Mouse (Mus musculus) stomach, embryonic 14.5 days (tissue): Measurements from ENCODE around the gene Pdzrn4. TPM values are rescaled to one million over a fixed set of nuclear protein-coding genes. Genes with fewer than 3 reads are reported as not detected.

Source experiments
- ATAC-seq: fragments of 200-750 bp; cut with Nextera tagmentation; 2 replicates; pipeline ENCODE4 v1.8.0; 2017; ENCODE audit warnings: low read depth, moderate TSS enrichment; ENCODE audit not compliant: insufficient number of reproducible peaks, insufficient read depth, low FRiP score
- H3K27ac ChIP-seq: fragments of 300-500 bp; sonication (generic); 2 replicates; pipeline ENCODE4 v1.5.1; 2014; ENCODE audit warnings: mild to moderate bottlenecking, low read length, moderate library complexity, mixed read lengths
- H3K27me3 ChIP-seq: fragments of 300-500 bp; sonication (generic); 2 replicates; pipeline ENCODE4 v1.6.1; 2014; ENCODE audit warnings: low read length, control low read depth, mixed read lengths; ENCODE audit not compliant: control insufficient read depth, insufficient read depth
- H3K36me3 ChIP-seq: fragments of 300-500 bp; sonication (generic); 2 replicates; pipeline ENCODE4 v1.6.1; 2014; ENCODE audit warnings: mild to moderate bottlenecking, control low read depth, low read length, moderate library complexity, mixed read lengths; ENCODE audit not compliant: control insufficient read depth, insufficient read depth
- H3K4me1 ChIP-seq: fragments of 300-500 bp; sonication (generic); 2 replicates; pipeline ENCODE4 v1.6.1; 2014; ENCODE audit warnings: low read length, control low read depth, mixed read lengths; ENCODE audit not compliant: control insufficient read depth, insufficient read depth
- H3K4me2 ChIP-seq: fragments of 300-500 bp; sonication (generic); replicated peaks from 2 replicates; pipeline ENCODE4 v1.6.1; 2014; ENCODE audit warnings: low read depth, low read length, control low read depth
- H3K4me3 ChIP-seq: fragments of 300-500 bp; sonication (generic); 2 replicates; pipeline ENCODE4 v1.5.1; 2014; ENCODE audit warnings: low read depth, low read length, control low read depth
- H3K9ac ChIP-seq: fragments of 300-500 bp; sonication (generic); replicated peaks from 2 replicates; pipeline ENCODE4 v1.6.1; 2014; ENCODE audit warnings: low read depth, mild to moderate bottlenecking, control low read depth, low read length, moderate library complexity, mixed read lengths
- H3K9me3 ChIP-seq: fragments of 300-500 bp; sonication (generic); 2 replicates; pipeline ENCODE4 v1.6.1; 2016; ENCODE audit warnings: low read depth, low read length, control low read depth; ENCODE audit not compliant: control insufficient read depth
- WGBS: fragments of 180-500 bp; shearing (Covaris S2); extraction: QIAGEN DNeasy Blood & Tissue Kit; methylation state at CpG from one replicate; pipeline ENCODE4 v1.1.7; 2014; 5-methylcytosine and 5-hydroxymethylcytosine counted together
- polyA plus RNA-seq: library from polyadenylated mRNA; unstranded; fragments of >200 nt; fragmentation: Nextera tagmentation; extraction: Ambion mirVana; gene quantifications from 2 replicates; pipeline ENCODE4 v1.2.1, GENCODE M21; 2014

The Pdzrn4 gene
- polyA plus RNA-seq, 1 experiment from 2014 or later, result 4.1 TPM

DNA sequence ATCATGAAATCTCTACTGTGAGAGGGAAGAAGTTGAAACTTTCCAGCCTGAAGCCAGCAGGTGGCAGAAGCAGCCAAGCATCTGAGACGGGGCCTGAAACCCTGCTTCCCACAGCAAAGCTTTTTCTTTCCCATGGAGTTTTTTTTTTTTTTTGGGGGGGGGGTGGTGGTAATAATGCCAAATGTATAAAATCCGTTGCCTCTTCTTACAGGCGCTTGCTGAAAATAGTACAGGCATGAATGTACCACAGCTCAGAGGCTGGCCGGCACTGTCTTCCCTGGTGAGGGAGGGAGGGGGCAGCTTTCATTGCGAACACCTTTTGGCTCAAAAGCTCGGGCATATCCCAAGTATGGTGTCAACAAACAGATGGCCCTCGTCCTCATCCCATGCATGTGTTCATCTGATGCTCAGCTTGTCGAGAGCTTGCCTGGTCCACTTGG lies 51.0 kb downstream of the Pdzrn4 start:
- Histone ChIP-seq H3K9ac (no peak overlapping the region), H3K4me2 (no peak overlapping the region), H3K9me3 (no peaks in the 10 kb centered on the region), H3K36me3 (no peaks in the 10 kb centered on the region), H3K27me3 (no peaks in the 10 kb centered on the region), H3K4me3 (no peak overlapping the region), H3K4me1 (no peaks in the 10 kb centered on the region), H3K27ac (no peak overlapping the region)
- ATAC-seq, result no peak
- WGBS, result 37% methylated on average over 8 of the region's 8 CpGs

DNA sequence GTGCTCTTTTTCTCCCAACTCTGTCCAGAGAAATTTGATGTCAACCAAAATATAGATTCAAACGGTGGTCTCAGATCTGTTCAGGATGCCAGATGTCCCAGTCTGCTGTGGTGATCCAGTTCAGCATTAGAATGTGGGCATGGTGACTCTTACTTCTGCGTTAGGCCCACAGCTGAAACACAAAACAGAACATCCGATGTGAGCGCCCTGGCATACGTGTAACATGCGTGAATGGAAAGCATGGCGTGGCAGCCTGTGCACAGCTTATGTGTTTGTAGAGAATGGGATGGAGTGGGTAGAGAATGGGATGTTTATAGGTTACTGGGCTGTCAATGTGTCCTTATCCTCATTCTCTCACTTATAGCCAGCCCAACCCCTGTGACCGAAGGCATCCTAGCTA lies 52.4 kb downstream of the Pdzrn4 start:
- H3K4me2 ChIP-seq, result no peak overlapping the region
- H3K27me3 ChIP-seq, result no peaks in the 10 kb centered on the region
- 95% methylated on average over 8 of the region's 8 CpGs for WGBS
- no peaks in the 10 kb centered on the region for H3K4me1 ChIP-seq
- H3K9me3 ChIP-seq, result no peaks in the 10 kb centered on the region
- no peak overlapping the region for H3K4me3 ChIP-seq
- H3K9ac ChIP-seq, result no peak overlapping the region
- no peak overlapping the region for H3K27ac ChIP-seq
- no peak for ATAC-seq
- H3K36me3 ChIP-seq, result no peaks in the 10 kb centered on the region

DNA sequence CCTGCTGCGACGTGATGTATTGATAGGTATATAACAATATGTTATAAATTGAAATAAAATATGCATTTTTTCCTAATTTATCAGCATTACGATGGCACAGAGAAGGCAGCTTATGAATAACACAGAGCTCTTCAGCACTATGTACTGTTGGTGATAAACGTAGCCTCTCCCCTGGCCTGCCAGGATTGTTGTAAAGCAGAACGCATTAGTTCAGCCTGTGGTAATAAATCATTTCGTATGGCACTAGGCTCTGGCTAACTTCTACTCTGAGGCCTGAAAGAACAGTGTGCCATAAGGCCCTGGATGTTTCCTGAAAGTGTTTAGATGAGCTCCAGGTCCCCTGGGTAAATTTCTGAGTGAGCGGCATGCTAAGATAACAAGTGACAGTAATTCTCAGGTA lies 55.9 kb downstream of the Pdzrn4 start:
- H3K27me3 ChIP-seq, result no peaks in the 10 kb centered on the region
- 39% methylated on average over 7 of the region's 7 CpGs for WGBS
- no peak overlapping the region for H3K27ac ChIP-seq
- H3K9me3 ChIP-seq, result no peaks in the 10 kb centered on the region
- H3K36me3 ChIP-seq, result no peaks in the 10 kb centered on the region
- H3K4me2 ChIP-seq, result no peak overlapping the region
- H3K4me1 ChIP-seq, result no peaks in the 10 kb centered on the region
- no peak overlapping the region for H3K4me3 ChIP-seq
- no peak for ATAC-seq
- H3K9ac ChIP-seq, result no peak overlapping the region

DNA sequence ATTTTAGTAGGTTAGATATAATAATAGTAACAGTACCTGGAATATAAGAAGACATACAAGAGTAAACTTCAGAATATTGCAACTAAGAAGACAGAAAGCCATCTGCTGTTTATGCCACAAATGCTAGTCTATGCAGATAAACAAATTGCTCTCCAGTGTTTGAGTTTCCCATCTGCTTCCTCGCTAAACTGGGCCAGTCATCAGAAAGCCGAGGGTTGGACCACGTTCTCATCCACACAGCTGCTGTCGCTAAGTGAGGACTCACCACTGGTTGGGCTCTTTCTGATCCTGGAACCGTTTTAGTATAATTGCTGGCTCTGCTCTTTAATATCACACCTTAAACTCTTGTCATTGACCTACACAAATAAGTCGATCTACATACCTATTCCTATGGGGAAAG lies 85.5 kb downstream of the Pdzrn4 start:
- Histone ChIP-seq H3K4me3 (no peak overlapping the region), H3K27me3 (no peaks in the 10 kb centered on the region), H3K9ac (no peak overlapping the region), H3K27ac (no peak overlapping the region), H3K4me1 (no peaks in the 10 kb centered on the region), H3K4me2 (no peak overlapping the region), H3K9me3 (no peaks in the 10 kb centered on the region), H3K36me3 (no peaks in the 10 kb centered on the region)
- WGBS, result 78% methylated on average over 6 of the region's 6 CpGs
- ATAC-seq, result no peak

DNA sequence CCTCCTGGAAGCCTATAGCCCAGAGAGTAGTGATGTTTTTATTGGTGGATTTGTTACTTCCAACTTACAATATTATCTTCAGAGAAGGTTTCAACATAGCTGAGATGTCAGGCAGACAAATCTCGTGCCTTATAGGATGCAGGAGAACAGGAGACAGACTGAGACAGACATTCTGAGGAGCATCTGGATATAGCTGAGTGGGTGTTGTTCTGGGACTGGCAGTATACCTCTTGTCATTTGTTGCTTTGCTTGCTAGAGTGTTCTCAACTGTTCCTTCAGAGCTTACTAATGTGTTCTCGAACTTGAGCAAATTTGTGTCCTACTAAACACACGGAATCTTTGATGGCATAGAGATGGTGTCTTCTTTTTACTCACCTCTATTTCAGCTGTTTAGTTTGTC lies 94.7 kb downstream of the Pdzrn4 start:
- Histone ChIP-seq H3K27ac (no peak overlapping the region), H3K4me3 (no peak overlapping the region), H3K36me3 (no peaks in the 10 kb centered on the region), H3K27me3 (no peaks in the 10 kb centered on the region), H3K4me1 (no peaks in the 10 kb centered on the region), H3K4me2 (no peak overlapping the region), H3K9ac (no peak overlapping the region), H3K9me3 (no peaks in the 10 kb centered on the region)
- ATAC-seq, result no peak
- 76% methylated on average over 3 of the region's 3 CpGs for WGBS

DNA sequence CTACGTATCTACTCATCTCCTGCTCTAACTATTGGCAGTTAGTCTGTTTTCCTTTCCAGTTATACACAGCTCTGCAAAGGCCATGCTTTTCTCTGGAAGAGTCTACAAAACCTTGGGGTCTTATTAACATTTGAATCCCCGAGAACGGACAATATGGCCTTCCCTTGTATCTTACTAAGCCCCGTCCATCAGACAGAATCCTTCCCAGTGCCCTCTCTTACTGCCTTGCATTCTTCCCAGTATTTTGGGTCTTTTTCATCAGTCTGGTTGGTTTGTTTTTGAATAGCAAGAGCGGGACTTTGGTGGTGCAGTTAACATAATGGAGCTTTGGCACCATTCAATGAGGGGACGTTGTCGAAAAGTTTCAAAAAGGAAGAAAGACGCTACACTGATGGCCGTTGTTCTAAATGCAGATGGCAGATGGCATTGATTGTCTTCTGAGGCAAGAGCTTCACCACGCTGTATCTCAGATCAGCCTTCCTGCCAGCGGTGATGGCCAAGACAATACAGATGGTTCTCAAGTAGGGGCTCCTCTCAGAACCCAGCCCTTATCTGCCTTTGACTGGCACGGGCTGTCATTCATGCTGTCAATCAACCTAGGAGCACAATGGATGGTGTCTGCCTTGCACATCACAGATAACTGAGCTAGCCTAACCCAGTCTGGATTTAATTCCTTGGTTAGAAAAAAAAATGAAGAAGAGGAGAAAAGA lies 98.9 kb downstream of the Pdzrn4 start:
- 89% methylated on average over 12 of the region's 12 CpGs for WGBS
- Histone ChIP-seq H3K4me2 (no peak overlapping the region), H3K36me3 (no peaks in the 10 kb centered on the region), H3K9ac (no peak overlapping the region), H3K27ac (no peak overlapping the region), H3K4me1 (no peaks in the 10 kb centered on the region), H3K27me3 (no peaks in the 10 kb centered on the region), H3K4me3 (no peak overlapping the region), H3K9me3 (no peaks in the 10 kb centered on the region)
- no peak for ATAC-seq

DNA sequence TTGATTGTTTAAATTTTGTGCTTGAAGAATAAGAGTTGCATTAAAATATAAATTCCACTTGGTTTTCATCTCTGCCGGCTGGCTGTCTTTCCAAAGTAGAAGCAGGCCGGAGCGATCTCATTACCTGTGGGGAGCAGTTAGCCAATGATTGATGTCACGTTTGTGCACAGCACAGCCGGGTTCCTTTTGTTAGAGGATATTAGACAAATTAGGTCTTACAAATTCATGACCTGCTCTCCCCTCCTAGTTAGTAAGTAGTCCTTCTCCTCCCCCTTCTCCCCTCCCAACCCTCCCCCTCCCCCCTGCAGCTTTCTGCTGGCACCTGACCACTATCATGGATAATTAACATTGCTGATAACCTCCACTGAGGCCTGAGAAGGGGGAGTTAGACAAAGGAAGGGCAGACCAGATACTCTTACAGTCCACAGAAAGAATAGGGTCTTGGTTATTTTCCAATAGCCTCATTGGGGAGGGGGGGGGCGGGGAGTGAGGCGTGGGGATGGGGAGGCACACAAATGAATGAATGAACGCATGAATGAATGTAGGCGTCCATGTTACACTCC lies 103.7 kb downstream of the Pdzrn4 start:
- Histone ChIP-seq H3K9ac (no peak overlapping the region), H3K27ac (no peak overlapping the region), H3K36me3 (no peaks in the 10 kb centered on the region), H3K27me3 (no peaks in the 10 kb centered on the region), H3K4me3 (no peak overlapping the region), H3K4me2 (no peak overlapping the region), H3K4me1 (no peaks in the 10 kb centered on the region), H3K9me3 (no peaks in the 10 kb centered on the region)
- ATAC-seq, result no peak
- 41% methylated on average over 9 of the region's 9 CpGs for WGBS

DNA sequence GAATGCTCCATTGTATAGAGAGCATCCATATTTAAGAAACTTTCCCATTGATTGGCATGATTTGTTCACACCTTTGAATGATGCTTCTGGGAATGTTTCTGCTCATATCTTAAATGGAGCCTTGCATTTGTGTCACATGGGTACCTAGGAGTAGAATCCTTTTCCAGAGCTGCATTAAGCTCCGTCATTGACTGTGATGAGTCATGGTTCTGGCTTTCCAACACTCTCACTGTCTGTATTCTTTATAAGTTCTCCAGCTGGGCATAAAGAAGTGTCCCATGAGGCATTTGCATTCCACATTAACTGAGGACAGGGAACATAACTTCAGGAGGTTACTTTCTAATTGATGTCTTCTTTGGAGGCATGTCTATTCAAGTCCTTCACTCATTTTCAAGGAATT lies 106.1 kb downstream of the Pdzrn4 start:
- Histone ChIP-seq H3K4me2 (no peak overlapping the region), H3K9ac (no peak overlapping the region), H3K4me1 (no peaks in the 10 kb centered on the region), H3K27ac (no peak overlapping the region), H3K27me3 (no peaks in the 10 kb centered on the region), H3K4me3 (no peak overlapping the region), H3K9me3 (no peaks in the 10 kb centered on the region), H3K36me3 (no peaks in the 10 kb centered on the region)
- no peak for ATAC-seq
- 84% methylated on average over 1 of the region's 1 CpGs for WGBS

DNA sequence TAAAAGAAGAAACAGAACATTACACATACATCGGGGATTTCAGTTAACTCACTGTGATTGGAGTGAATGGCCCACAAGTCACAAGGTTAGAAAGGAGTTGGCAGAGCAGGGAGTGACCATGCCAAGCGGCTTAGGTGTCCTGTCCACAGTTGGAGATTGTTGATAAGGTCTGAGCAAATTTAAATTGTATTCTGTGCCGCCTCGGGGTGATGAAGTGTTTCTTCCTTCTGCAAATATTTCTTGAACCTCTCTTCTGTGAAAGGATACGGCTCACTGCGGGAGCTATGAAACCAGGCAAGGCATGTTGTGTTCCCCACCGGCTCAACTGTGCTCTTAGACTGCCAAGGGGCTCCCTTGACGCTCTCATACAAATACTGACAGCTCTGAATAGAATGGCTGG lies 112.7 kb downstream of the Pdzrn4 start:
- Histone ChIP-seq H3K9me3 (no peaks in the 10 kb centered on the region), H3K36me3 (no peaks in the 10 kb centered on the region), H3K4me2 (no peak overlapping the region), H3K4me3 (no peak overlapping the region), H3K4me1 (no peaks in the 10 kb centered on the region), H3K27ac (no peak overlapping the region), H3K9ac (no peak overlapping the region), H3K27me3 (no peaks in the 10 kb centered on the region)
- no peak for ATAC-seq
- 73% methylated on average over 8 of the region's 8 CpGs for WGBS
